Comparison of ENCODE assay signal across 21 mouse cellular contexts in genomic region chr4:95909689-95910654, GRCm38 (mm10). TPM values are rescaled to one million over a fixed set of nuclear protein-coding genes. Genes with fewer than 3 reads are reported as not detected.
DNase-seq lines count a peak whose midpoint lies in the region; ATAC-seq and TF ChIP-seq lines count a peak whose summit lies in the region.
"Had no signal": no experiment of that assay in that cellular context is flagged by ENCODE, and none has a peak within 500 bp of the region (broad histone marks: within the 10 kb centered on the region; RNA-seq: fewer than 3 reads in every experiment).

No protein-coding gene starts in this region.

- peak; percentile 40; the same call in 1 of the 2 replicates for TF ChIP-seq EP300 in lung, postnatal 0 days (IDR thresholded peaks at IDR 0.05)

- no peaks in the 10 kb centered on the region for H3K9me3 ChIP-seq in lung, postnatal 0 days (ENCODE audit: low read length)
- no peaks in the 10 kb centered on the region for H3K9me3 ChIP-seq in embryonic facial prominence, embryonic 11.5 days (replicated peaks; ENCODE audit: control insufficient read depth, low read length)
- H3K9me3 ChIP-seq: embryonic facial prominence, embryonic 15.5 days; forebrain, embryonic 15.5 days; heart, embryonic 10.5 days; hindbrain, embryonic 13.5 days had no signal

- TF ChIP-seq POLR2A in lung, adult 2 months (IDR thresholded peaks at IDR 0.05; ENCODE audit: borderline replicate concordance, extremely low read depth, low read depth, low read length) = no peak
- no peak for TF ChIP-seq POLR2A in thymus, adult 2 months (IDR thresholded peaks at IDR 0.05; ENCODE audit: control insufficient read depth, extremely low read depth, insufficient read depth, low read length, poor library complexity)
- TF ChIP-seq POLR2A in cerebellum, adult 2 months (IDR thresholded peaks at IDR 0.05; ENCODE audit: borderline replicate concordance, insufficient read depth, low read length) = no peak

- intact Hi-C loops in heart, postnatal 25 days (cut with DNase I) = no loop called here

- no peak overlapping the region for H3K27ac ChIP-seq in lung, postnatal 0 days (ENCODE audit: low read length)
- H3K27ac ChIP-seq in embryonic facial prominence, embryonic 11.5 days (replicated peaks; ENCODE audit: low read depth, low read length) = no peak overlapping the region
- no peak overlapping the region for H3K27ac ChIP-seq in thymus, adult 2 months (ENCODE audit: control insufficient read depth, insufficient read depth, low read length)
- no peak overlapping the region for H3K27ac ChIP-seq in cerebellum, adult 2 months (ENCODE audit: insufficient read depth, low read length)
- H3K27ac ChIP-seq: embryonic facial prominence, embryonic 15.5 days; forebrain, embryonic 15.5 days; heart, embryonic 10.5 days; hindbrain, embryonic 13.5 days; hindbrain, postnatal 0 days had no signal

- no peak overlapping the region for H3K9ac ChIP-seq in lung, postnatal 0 days (replicated peaks; ENCODE audit: low read depth)
- no peak overlapping the region for H3K9ac ChIP-seq in embryonic facial prominence, embryonic 11.5 days (replicated peaks; ENCODE audit: low read length)
- H3K9ac ChIP-seq: embryonic facial prominence, embryonic 15.5 days; forebrain, embryonic 15.5 days; hindbrain, embryonic 13.5 days had no signal

- H3K36me3 ChIP-seq in lung, postnatal 0 days (ENCODE audit: insufficient read depth, low read length) = no peaks in the 10 kb centered on the region
- H3K36me3 ChIP-seq in embryonic facial prominence, embryonic 11.5 days (replicated peaks; ENCODE audit: control insufficient read depth, insufficient read depth, low read depth, low read length) = no peaks in the 10 kb centered on the region
- no peaks in the 10 kb centered on the region for H3K36me3 ChIP-seq in thymus, adult 2 months (ENCODE audit: control insufficient read depth, insufficient read depth, low read length)
- H3K36me3 ChIP-seq: embryonic facial prominence, embryonic 15.5 days; forebrain, embryonic 15.5 days; heart, embryonic 10.5 days; hindbrain, embryonic 13.5 days had no signal

- no peak overlapping the region for H3K4me3 ChIP-seq in lung, postnatal 0 days (ENCODE audit: low read depth, low read length)
- H3K4me3 ChIP-seq in lung, adult 2 months (replicated peaks; ENCODE audit: extremely low read depth, low read depth, low read length) = no peak overlapping the region
- no peak overlapping the region for H3K4me3 ChIP-seq in embryonic facial prominence, embryonic 11.5 days (ENCODE audit: low read depth, low read length)
- H3K4me3 ChIP-seq in thymus, adult 2 months (ENCODE audit: control insufficient read depth, insufficient read depth, low read length) = no peak overlapping the region
- no peak overlapping the region for H3K4me3 ChIP-seq in cerebellum, adult 2 months (replicated peaks; ENCODE audit: insufficient read depth, low read depth, low read length)
- H3K4me3 ChIP-seq: embryonic facial prominence, embryonic 15.5 days; forebrain, embryonic 15.5 days; heart, embryonic 10.5 days; hindbrain, embryonic 13.5 days had no signal

- no peaks in the 10 kb centered on the region for H3K4me1 ChIP-seq in lung, postnatal 0 days (ENCODE audit: insufficient read depth, low read depth, low read length)
- H3K4me1 ChIP-seq in lung, adult 2 months (ENCODE audit: control insufficient read depth, insufficient read depth, low read length) = no peaks in the 10 kb centered on the region
- H3K4me1 ChIP-seq in embryonic facial prominence, embryonic 11.5 days (ENCODE audit: control insufficient read depth, insufficient read depth, low read length) = no peaks in the 10 kb centered on the region
- H3K4me1 ChIP-seq in thymus, adult 2 months (replicated peaks; ENCODE audit: control insufficient read depth, insufficient read depth, low read length) = no peaks in the 10 kb centered on the region
- no peaks in the 10 kb centered on the region for H3K4me1 ChIP-seq in cerebellum, adult 2 months (ENCODE audit: control insufficient read depth, insufficient read depth, low read length)
- H3K4me1 ChIP-seq: embryonic facial prominence, embryonic 15.5 days; forebrain, embryonic 15.5 days; heart, embryonic 10.5 days; hindbrain, embryonic 13.5 days had no signal

- DNase-seq in heart, adult 11 months = peak; percentile 17
- DNase-seq in heart, postnatal 25 days (ENCODE audit: low spot score) = no peak
- DNase-seq in lung, postnatal 0 days (ENCODE audit: low spot score) = peak; percentile 65
- no peak for DNase-seq in lung, adult 2 months
- DNase-seq in embryonic facial prominence, embryonic 11.5 days (ENCODE audit: low spot score) = peak; percentile 50
- no peak for DNase-seq in thymus, adult 2 months
- no peak for DNase-seq in adrenal gland, adult 8-10 months
- DNase-seq in cerebellum, adult 2 months = no peak
- DNase-seq: adrenal gland, adult 2 months; adrenal gland, postnatal 36 days; cerebellum, adult 8-10 months; cerebellum, postnatal 36 days; gastrocnemius, postnatal 36 days; heart, adult 18-20 months; heart, postnatal 10 days had no signal

- ATAC-seq in lung, postnatal 0 days = peak; percentile 58
- ATAC-seq in embryonic facial prominence, embryonic 11.5 days (replicated peaks; ENCODE audit: insufficient number of reproducible peaks, low FRiP score, low TSS enrichment, low read depth) = no peak
- ATAC-seq: forebrain, embryonic 15.5 days; hindbrain, postnatal 0 days had no signal

- H3K27me3 ChIP-seq in lung, postnatal 0 days (replicated peaks; ENCODE audit: insufficient read depth, low read length) = no peaks in the 10 kb centered on the region
- no peaks in the 10 kb centered on the region for H3K27me3 ChIP-seq in embryonic facial prominence, embryonic 11.5 days (ENCODE audit: control insufficient read depth, insufficient read depth, low read length)
- no peaks in the 10 kb centered on the region for H3K27me3 ChIP-seq in thymus, adult 2 months (ENCODE audit: control insufficient read depth, insufficient read depth, low read length)
- no peaks in the 10 kb centered on the region for H3K27me3 ChIP-seq in cerebellum, adult 2 months (ENCODE audit: control insufficient read depth, insufficient read depth, low read length)
- H3K27me3 ChIP-seq: CH12.LX; embryonic facial prominence, embryonic 15.5 days; forebrain, embryonic 15.5 days; hindbrain, embryonic 13.5 days had no signal

- 39% methylated on average over 2 of the region's 2 CpGs for WGBS in lung, postnatal 0 days
- WGBS in lung, adult 2 months = 54% methylated on average over 2 of the region's 2 CpGs
- 40% methylated on average over 2 of the region's 2 CpGs for WGBS in embryonic facial prominence, embryonic 11.5 days
- 99% methylated on average over 2 of the region's 2 CpGs for WGBS in thymus, adult 2 months
- WGBS in cerebellum, adult 2 months = 87% methylated on average over 2 of the region's 2 CpGs

- no peak for TF ChIP-seq CTCF in lung, postnatal 0 days (IDR thresholded peaks at IDR 0.05)
- TF ChIP-seq CTCF in lung, adult 2 months (IDR thresholded peaks at IDR 0.05; ENCODE audit: insufficient read depth, low read length) = no peak
- no peak for TF ChIP-seq CTCF in thymus, adult 2 months (IDR thresholded peaks at IDR 0.05; ENCODE audit: borderline replicate concordance, control insufficient read depth, extremely low read depth, insufficient read depth, low read length, poor library complexity)
- TF ChIP-seq CTCF in cerebellum, adult 2 months (IDR thresholded peaks at IDR 0.05; ENCODE audit: borderline replicate concordance, insufficient read depth, low read depth, low read length) = no peak

- H3K4me2 ChIP-seq in lung, postnatal 0 days (replicated peaks; ENCODE audit: low read depth, low read length) = no peak overlapping the region
- H3K4me2 ChIP-seq in embryonic facial prominence, embryonic 11.5 days (ENCODE audit: low read depth, low read length) = no peak overlapping the region
- H3K4me2 ChIP-seq: embryonic facial prominence, embryonic 15.5 days; forebrain, embryonic 15.5 days; hindbrain, embryonic 13.5 days had no signal

RNA-seq across cellular contexts. Expression of gene Hook1, which starts 57.1 kb away (rescaled TPM):
- total RNA-seq in heart, postnatal 25 days (2021) = 1 to 10 TPM; 6.8 to 7.4 TPM
- polyA plus RNA-seq in lung, postnatal 0 days (2015; fragmentation: Nextera tagmentation; extraction: Ambion mirVana) = 8.4 and 8.8 TPM in 2 replicates
- polyA plus RNA-seq in lung, adult 2 months (2012; rRNA removed) = 2.4 and 2.9 TPM in 2 replicates
- 21.2 and 22.9 TPM in 2 replicates for polyA plus RNA-seq in embryonic facial prominence, embryonic 11.5 days (2014; fragmentation: Nextera tagmentation; extraction: Ambion mirVana)
- 6.1 and 6.3 TPM in 2 replicates for polyA plus RNA-seq in thymus, adult 2 months (2012; rRNA removed)
- 10 to 100 TPM in 3 of 4 experiments, 1 to 10 TPM in 1; 8.9 to 17.9 (median 11.5) TPM for total RNA-seq in adrenal gland, adult 8-10 months (2022)
- 48.1 and 57.5 TPM in 2 replicates for polyA plus RNA-seq in cerebellum, adult 2 months (2012; rRNA removed)

Comparison
In these comparisons a context has a peak if more than half of its experiments do, and no peak if none do; other contexts are left out.
1. DNase-seq: peak in heart, adult 11 months (single experiment), lung, postnatal 0 days (single experiment) and embryonic facial prominence, embryonic 11.5 days (single experiment); none in heart, postnatal 25 days (single experiment), lung, adult 2 months (single experiment), thymus, adult 2 months (single experiment), adrenal gland, adult 8-10 months (single experiment) and cerebellum, adult 2 months (0 of 2).